Mouse (Mus musculus): ENCODE data around the gene Hsdl1. TPM values are rescaled to one million over a fixed set of nuclear protein-coding genes. Genes with fewer than 3 reads are reported as not detected.

The Hsdl1 gene
- polyA plus RNA-seq, 1 experiment from 2014 or later, result 26.0 TPM

- Histone ChIP-seq H3K9me3 (ENCODE audit: low read length) (no peaks in the 10 kb centered on the region), H3K36me3 (ENCODE audit: insufficient read depth, low read length) (no peaks in the 10 kb centered on the region), H3K4me1 (ENCODE audit: insufficient read depth, low read depth, low read length) (no peaks in the 10 kb centered on the region), H3K4me3 (ENCODE audit: low read depth, low read length) (no peak overlapping the region), H3K27me3 (replicated peaks; ENCODE audit: insufficient read depth, low read length) (no peaks in the 10 kb centered on the region), H3K9ac (replicated peaks; ENCODE audit: low read depth) (no peak overlapping the region), H3K27ac (ENCODE audit: low read length) (no peak overlapping the region), H3K4me2 (replicated peaks; ENCODE audit: low read depth, low read length) (no peak overlapping the region)
- 35% methylated on average over 5 of the region's 5 CpGs for WGBS
- no peak for TF ChIP-seq CTCF (IDR thresholded peaks at IDR 0.05)
- no peak for TF ChIP-seq EP300 (IDR thresholded peaks at IDR 0.05)
- ATAC-seq, result no peak
- no peak for DNase-seq (ENCODE audit: low spot score)
Observed at GRCm38 (mm10) chr8:119618887-119619286, 43.9 kb upstream of the Hsdl1 start.

GRCm38 (mm10) chr8:119617586-119617985 lies 42.6 kb upstream of the Hsdl1 start:
- no peaks in the 10 kb centered on the region for H3K36me3 ChIP-seq (ENCODE audit: insufficient read depth, low read length)
- no peak overlapping the region for H3K4me3 ChIP-seq (ENCODE audit: low read depth, low read length)
- TF ChIP-seq CTCF (IDR thresholded peaks at IDR 0.05) (no peak), EP300 (IDR thresholded peaks at IDR 0.05) (no peak)
- no peak overlapping the region for H3K27ac ChIP-seq (ENCODE audit: low read length)
- no peak overlapping the region for H3K9ac ChIP-seq (replicated peaks; ENCODE audit: low read depth)
- WGBS, result 64% methylated on average over 5 of the region's 5 CpGs
- no peak for ATAC-seq
- DNase-seq (ENCODE audit: low spot score), result no peak
- H3K9me3 ChIP-seq (ENCODE audit: low read length), result no peaks in the 10 kb centered on the region
- H3K27me3 ChIP-seq (replicated peaks; ENCODE audit: insufficient read depth, low read length), result no peaks in the 10 kb centered on the region
- no peak overlapping the region for H3K4me2 ChIP-seq (replicated peaks; ENCODE audit: low read depth, low read length)
- H3K4me1 ChIP-seq (ENCODE audit: insufficient read depth, low read depth, low read length), result no peaks in the 10 kb centered on the region

GRCm38 (mm10) chr8:119616811-119617210 lies 41.8 kb upstream of the Hsdl1 start:
- Histone ChIP-seq H3K4me1 (ENCODE audit: insufficient read depth, low read depth, low read length) (no peaks in the 10 kb centered on the region), H3K27me3 (replicated peaks; ENCODE audit: insufficient read depth, low read length) (no peaks in the 10 kb centered on the region), H3K9ac (replicated peaks; ENCODE audit: low read depth) (no peak overlapping the region), H3K9me3 (ENCODE audit: low read length) (no peaks in the 10 kb centered on the region), H3K4me3 (ENCODE audit: low read depth, low read length) (no peak overlapping the region), H3K4me2 (replicated peaks; ENCODE audit: low read depth, low read length) (no peak overlapping the region), H3K36me3 (ENCODE audit: insufficient read depth, low read length) (no peaks in the 10 kb centered on the region), H3K27ac (ENCODE audit: low read length) (no peak overlapping the region)
- 92% methylated on average over 4 of the region's 4 CpGs for WGBS
- no peak for ATAC-seq
- DNase-seq (ENCODE audit: low spot score), result no peak
- no peak for TF ChIP-seq EP300 (IDR thresholded peaks at IDR 0.05)

GRCm38 (mm10) chr8:119616358-119616757 lies 41.4 kb upstream of the Hsdl1 start:
- ATAC-seq (no peak), DNase-seq (ENCODE audit: low spot score) (no peak)
- Histone ChIP-seq H3K36me3 (ENCODE audit: insufficient read depth, low read length) (no peaks in the 10 kb centered on the region), H3K9me3 (ENCODE audit: low read length) (no peaks in the 10 kb centered on the region), H3K4me1 (ENCODE audit: insufficient read depth, low read depth, low read length) (no peaks in the 10 kb centered on the region), H3K4me3 (ENCODE audit: low read depth, low read length) (no peak overlapping the region), H3K27me3 (replicated peaks; ENCODE audit: insufficient read depth, low read length) (no peaks in the 10 kb centered on the region), H3K4me2 (replicated peaks; ENCODE audit: low read depth, low read length) (no peak overlapping the region), H3K9ac (replicated peaks; ENCODE audit: low read depth) (no peak overlapping the region), H3K27ac (ENCODE audit: low read length) (no peak overlapping the region)
- TF ChIP-seq CTCF (IDR thresholded peaks at IDR 0.05), result no peak
- no peak for TF ChIP-seq EP300 (IDR thresholded peaks at IDR 0.05)
- 49% methylated on average over 5 of the region's 7 CpGs for WGBS

GRCm38 (mm10) chr8:119615096-119615495 lies 40.1 kb upstream of the Hsdl1 start:
- no peaks in the 10 kb centered on the region for H3K27me3 ChIP-seq (replicated peaks; ENCODE audit: insufficient read depth, low read length)
- no peak overlapping the region for H3K9ac ChIP-seq (replicated peaks; ENCODE audit: low read depth)
- H3K9me3 ChIP-seq (ENCODE audit: low read length), result no peaks in the 10 kb centered on the region
- no peak overlapping the region for H3K27ac ChIP-seq (ENCODE audit: low read length)
- ATAC-seq (no peak), DNase-seq (ENCODE audit: low spot score) (no peak)
- no peaks in the 10 kb centered on the region for H3K36me3 ChIP-seq (ENCODE audit: insufficient read depth, low read length)
- TF ChIP-seq EP300 (IDR thresholded peaks at IDR 0.05) (no peak), CTCF (IDR thresholded peaks at IDR 0.05) (no peak)
- 77% methylated on average over 14 of the region's 14 CpGs for whole genome bisulfite sequencing
- H3K4me2 ChIP-seq (replicated peaks; ENCODE audit: low read depth, low read length), result no peak overlapping the region
- no peaks in the 10 kb centered on the region for H3K4me1 ChIP-seq (ENCODE audit: insufficient read depth, low read depth, low read length)
- no peak overlapping the region for H3K4me3 ChIP-seq (ENCODE audit: low read depth, low read length)

- Histone ChIP-seq H3K27ac (ENCODE audit: low read length) (no peak within 1 kb of the TSS), H3K27me3 (replicated peaks; ENCODE audit: insufficient read depth, low read length) (no peaks in the 10 kb centered on the region), H3K4me2 (replicated peaks; ENCODE audit: low read depth, low read length) (no peak within 1 kb of the TSS), H3K4me3 (ENCODE audit: low read depth, low read length) (no peak within 1 kb of the TSS), H3K9me3 (ENCODE audit: low read length) (no peaks in the 10 kb centered on the region), H3K9ac (replicated peaks; ENCODE audit: low read depth) (no peak within 1 kb of the TSS), H3K36me3 (ENCODE audit: insufficient read depth, low read length) (no peaks in the 10 kb centered on the region), H3K4me1 (ENCODE audit: insufficient read depth, low read depth, low read length) (no peaks in the 10 kb centered on the region)
- DNase-seq (ENCODE audit: low spot score) (no peak), ATAC-seq (no peak)
- 80% methylated on average over 26 of the region's 26 CpGs for WGBS
- TF ChIP-seq EP300 (IDR thresholded peaks at IDR 0.05) (no peak), CTCF (IDR thresholded peaks at IDR 0.05) (no peak)
Observed at GRCm38 (mm10) chr8:119612471-119612870, 37.5 kb upstream of the Hsdl1 start, which contains the start of gene Adad2. Gene Adad2, plus strand, starts transcription at chr8:119612747.

- TF ChIP-seq EP300 (IDR thresholded peaks at IDR 0.05) (no peak), CTCF (IDR thresholded peaks at IDR 0.05) (peak; percentile 44)
- no peak overlapping the region for H3K4me2 ChIP-seq (replicated peaks; ENCODE audit: low read depth, low read length)
- no peak overlapping the region for H3K4me3 ChIP-seq (ENCODE audit: low read depth, low read length)
- no peak overlapping the region for H3K9ac ChIP-seq (replicated peaks; ENCODE audit: low read depth)
- ATAC-seq, result no peak
- no peak overlapping the region for H3K27ac ChIP-seq (ENCODE audit: low read length)
- no peaks in the 10 kb centered on the region for H3K9me3 ChIP-seq (ENCODE audit: low read length)
- peak; percentile 41 for DNase-seq (ENCODE audit: low spot score)
- H3K4me1 ChIP-seq (ENCODE audit: insufficient read depth, low read depth, low read length), result peaks cover 6% of the 10 kb centered on the region; the same call in 1 of the 2 replicates
- no peaks in the 10 kb centered on the region for H3K27me3 ChIP-seq (replicated peaks; ENCODE audit: insufficient read depth, low read length)
- H3K36me3 ChIP-seq (ENCODE audit: insufficient read depth, low read length), result peaks cover 4% of the 10 kb centered on the region; the same call in 1 of the 2 replicates
- WGBS, result 82% methylated on average over 2 of the region's 2 CpGs
Observed at GRCm38 (mm10) chr8:119606224-119606623, 31.2 kb upstream of the Hsdl1 start.
